Mouse (Mus musculus) spleen, adult 2 months (tissue): ENCODE data around the gene Hmbs.
"Not testable (repeated sequence)": the region's sequence is repeated elsewhere in the genome, so short reads cannot be mapped to it uniquely, and the experiment has no call there.

Source experiments
- CTCF ChIP-seq: fragments of 200-500 bp; IDR thresholded peaks from 2 replicates; pipeline ENCODE4 v1.5.1; 2011; ENCODE audit warnings: mild to moderate bottlenecking, inconsistent platforms; ENCODE audit not compliant: insufficient read depth, insufficient read length, insufficient replicate concordance; ENCODE audit errors: extremely low read depth
- POLR2A ChIP-seq: fragments of 200-500 bp; IDR thresholded peaks from 2 replicates; pipeline ENCODE4 v1.6.1; 2011; ENCODE audit warnings: low read depth, low read length, inconsistent platforms

DNA sequence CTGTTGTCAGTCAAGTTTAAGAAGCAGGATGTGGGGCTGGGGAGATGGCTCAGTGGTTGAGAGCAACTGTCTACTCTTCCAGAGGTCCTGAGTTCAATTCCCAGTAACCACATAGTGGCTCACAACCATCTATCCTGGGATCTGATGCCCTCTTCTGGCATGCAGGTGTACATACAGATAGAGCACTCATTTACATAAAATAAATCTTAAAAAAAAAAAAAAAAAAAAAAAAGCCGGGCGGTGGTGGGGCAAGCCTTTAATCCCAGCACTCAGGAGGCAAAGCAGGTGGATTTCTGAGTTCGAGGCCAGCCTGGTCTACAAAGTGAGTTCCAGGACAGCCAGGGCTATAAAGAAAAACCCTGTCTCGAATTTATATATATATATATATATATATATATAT lies 20.4 kb downstream of the Hmbs start:
- not testable (repeated sequence) for TF ChIP-seq CTCF, POLR2A
